Mouse (Mus musculus) forebrain, postnatal 0 days (tissue): ENCODE measurements around the gene Lce1d. TPM values are rescaled to one million over a fixed set of nuclear protein-coding genes. Genes with fewer than 3 reads are reported as not detected.

Experiments used
- ATAC-seq: fragments of 200-750 bp; cut with Nextera tagmentation; 2 replicates; pipeline ENCODE4 v1.8.0; 2017; ENCODE audit warnings: mild to moderate bottlenecking, moderate library complexity
- DNase-seq: peaks from one replicate; pipeline ENCODE4 v3.0.0-alpha.2; 2015
- H3K27ac ChIP-seq: fragments of 300-500 bp; sonication (generic); 2 replicates; pipeline ENCODE4 v1.5.1; 2014; ENCODE audit warnings: low read depth, mild to moderate bottlenecking, antibody characterized with exemption, low read length, moderate library complexity, mixed read lengths
- H3K27me3 ChIP-seq: fragments of 300-500 bp; sonication (generic); 2 replicates; pipeline ENCODE4 v1.6.1; 2014; ENCODE audit warnings: mild to moderate bottlenecking, low read length, mixed read lengths; ENCODE audit not compliant: insufficient read depth
- H3K36me3 ChIP-seq: fragments of 300-500 bp; sonication (generic); 2 replicates; pipeline ENCODE4 v1.6.1; 2014; ENCODE audit warnings: mild to moderate bottlenecking, moderate library complexity; ENCODE audit not compliant: insufficient read depth
- H3K4me1 ChIP-seq: fragments of 300-500 bp; sonication (generic); 2 replicates; pipeline ENCODE4 v1.6.1; 2014; ENCODE audit warnings: antibody characterized with exemption; ENCODE audit not compliant: insufficient read depth
- H3K4me2 ChIP-seq: fragments of 300-500 bp; sonication (generic); 2 replicates; pipeline ENCODE4 v1.6.1; 2014; ENCODE audit warnings: low read depth, mild to moderate bottlenecking, moderate library complexity
- H3K4me3 ChIP-seq: fragments of 300-500 bp; sonication (generic); 2 replicates; pipeline ENCODE4 v1.5.1; 2014; ENCODE audit warnings: low read depth, low read length, mixed read lengths
- H3K9ac ChIP-seq: fragments of 300-500 bp; sonication (generic); 2 replicates; pipeline ENCODE4 v1.6.1; 2014; ENCODE audit warnings: mild to moderate bottlenecking
- H3K9me3 ChIP-seq: fragments of 300-500 bp; sonication (generic); 2 replicates; pipeline ENCODE4 v1.6.1; 2016; ENCODE audit warnings: low read length
- CTCF ChIP-seq: sonication (generic); IDR thresholded peaks from 2 replicates; pipeline ENCODE4 v1.5.1; 2016; ENCODE audit warnings: antibody characterized with exemption, control low read depth, low read depth
- WGBS: fragments of 180-500 bp; shearing (Covaris S2); extraction: QIAGEN DNeasy Blood & Tissue Kit; methylation state at CpG from one replicate; pipeline ENCODE4 v1.1.7; 2014; 5-methylcytosine and 5-hydroxymethylcytosine counted together
- polyA plus RNA-seq: library from polyadenylated mRNA; unstranded; fragments of >200 nt; fragmentation: Nextera tagmentation; extraction: Ambion mirVana; gene quantifications from 2 replicates; pipeline ENCODE4 v1.2.1, GENCODE M21; 2015
- total RNA-seq: library from RNA; depleted of rRNA; stranded (reverse); fragments of >200 nt; gene quantifications from 2 replicates; pipeline ENCODE4 v1.2.3, GENCODE M21; 2014; rRNA removed

Lce1d gene
- total and polyA plus RNA-seq, 2 experiments from 2014 or later: not detected

- DNase-seq (no peak), ATAC-seq (no peak)
- no peaks in the 10 kb centered on the region for H3K27me3 ChIP-seq
- no peaks in the 10 kb centered on the region for H3K36me3 ChIP-seq
- no peak within 1 kb of the TSS for H3K9ac ChIP-seq
- no peak for TF ChIP-seq CTCF
- H3K4me3 ChIP-seq: no peak within 1 kb of the TSS
- no peaks in the 10 kb centered on the region for H3K9me3 ChIP-seq
- H3K4me2 ChIP-seq: no peak within 1 kb of the TSS
- 92% methylated on average over 4 of the region's 4 CpGs for WGBS
- no peaks in the 10 kb centered on the region for H3K4me1 ChIP-seq
- no peak within 1 kb of the TSS for H3K27ac ChIP-seq
Measured at GRCm38 (mm10) chr3:92678947-92679346, 8.1 kb downstream of the Lce1d start, which contains the start of gene Lce1c. Lce1c (plus strand) TSS chr3:92679247.

DNA sequence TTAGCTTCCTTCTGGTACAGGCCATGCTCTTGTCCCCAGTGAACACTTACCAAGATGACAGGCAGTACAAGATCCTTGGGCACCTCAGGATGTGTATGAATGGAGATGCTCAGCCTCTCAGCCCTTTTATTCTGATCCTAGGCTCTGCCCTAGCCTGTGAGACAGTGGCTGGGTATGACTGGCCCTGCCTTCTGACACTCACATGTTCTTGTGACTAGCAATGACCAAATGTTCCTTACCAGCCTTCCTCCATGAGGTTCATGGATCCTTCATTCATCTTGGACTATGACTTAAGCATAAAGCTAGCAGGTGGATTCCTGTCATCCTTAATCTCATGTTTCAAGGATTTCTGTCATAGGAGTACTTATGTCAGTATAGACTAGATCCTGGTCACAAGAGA lies 16.8 kb downstream of the Lce1d start, which contains the start of gene Lce1a2:
Lce1a2 (minus strand) TSS at position 101 of the 400 bp plus-strand sequence.
- H3K27ac ChIP-seq: no peak within 1 kb of the TSS
- no peak for TF ChIP-seq CTCF
- H3K27me3 ChIP-seq: no peaks in the 10 kb centered on the region
- DNase-seq (no peak), ATAC-seq (no peak)
- no peak within 1 kb of the TSS for H3K4me2 ChIP-seq
- H3K4me1 ChIP-seq: no peaks in the 10 kb centered on the region
- H3K36me3 ChIP-seq: no peaks in the 10 kb centered on the region
- H3K9me3 ChIP-seq: no peaks in the 10 kb centered on the region
- no peak within 1 kb of the TSS for H3K4me3 ChIP-seq
- no peak within 1 kb of the TSS for H3K9ac ChIP-seq

DNA sequence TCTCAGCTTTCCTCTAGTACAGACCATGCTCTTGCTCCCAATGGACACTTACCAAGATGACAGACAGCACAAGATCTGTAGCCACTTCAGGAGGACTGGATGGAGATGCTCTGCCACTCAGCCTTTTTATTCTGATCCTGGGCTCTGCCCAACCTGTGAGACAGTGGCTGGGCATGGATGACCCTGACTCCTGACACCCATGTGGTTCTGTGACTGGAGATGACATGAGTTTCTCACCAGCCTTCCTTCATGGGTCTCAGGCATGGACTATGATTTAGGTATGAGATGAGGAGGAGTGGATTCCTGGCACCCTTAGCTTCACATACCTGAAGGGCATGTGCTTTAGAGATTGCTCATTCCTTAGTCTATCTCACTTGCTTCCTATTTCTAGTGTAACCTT lies 30.2 kb downstream of the Lce1d start, which contains the start of gene Lce1b:
Lce1b (minus strand) TSS at position 101 of the 400 bp plus-strand sequence.
- no peaks in the 10 kb centered on the region for H3K36me3 ChIP-seq
- H3K27ac ChIP-seq: no peak within 1 kb of the TSS
- DNase-seq (no peak), ATAC-seq (no peak)
- H3K9ac ChIP-seq: no peak within 1 kb of the TSS
- no peaks in the 10 kb centered on the region for H3K27me3 ChIP-seq
- H3K4me3 ChIP-seq: no peak within 1 kb of the TSS
- TF ChIP-seq CTCF: no peak
- H3K4me2 ChIP-seq: no peak within 1 kb of the TSS
- H3K9me3 ChIP-seq: no peaks in the 10 kb centered on the region
- no peaks in the 10 kb centered on the region for H3K4me1 ChIP-seq

- TF ChIP-seq CTCF: no peak
- WGBS: 87% methylated on average over 1 of the region's 1 CpGs
- Histone ChIP-seq H3K27me3 (no peaks in the 10 kb centered on the region), H3K27ac (no peak within 1 kb of the TSS), H3K4me1 (no peaks in the 10 kb centered on the region), H3K36me3 (no peaks in the 10 kb centered on the region), H3K9me3 (no peaks in the 10 kb centered on the region), H3K4me2 (no peak within 1 kb of the TSS), H3K9ac (no peak within 1 kb of the TSS), H3K4me3 (no peak within 1 kb of the TSS)
- no peak for ATAC-seq
- DNase-seq: no peak
Measured at GRCm38 (mm10) chr3:92648207-92648606, 38.8 kb downstream of the Lce1d start, which contains the start of gene Lce1a1. Lce1a1 (minus strand) TSS chr3:92648307.

GRCm38 (mm10) chr3:92639854-92640253 lies 47.2 kb downstream of the Lce1d start:
- no peak for DNase-seq
- TF ChIP-seq CTCF: no peak

DNA sequence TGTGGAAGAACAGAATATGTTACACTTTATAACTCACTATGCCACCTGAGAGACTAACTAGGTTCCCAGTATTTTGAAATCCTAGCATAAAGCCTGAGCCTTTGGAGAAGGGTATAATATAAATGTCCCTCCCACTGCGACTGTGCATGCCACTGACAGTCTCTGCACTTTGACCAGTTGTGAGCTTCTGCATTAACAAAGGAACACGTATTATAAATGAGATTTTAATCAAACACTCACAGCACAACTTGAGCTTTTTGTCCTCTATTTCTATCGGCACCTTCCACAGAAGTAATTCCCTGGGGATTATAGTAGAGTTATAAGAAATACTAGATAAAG lies 48.4 kb downstream of the Lce1d start:
- no peaks in the 10 kb centered on the region for H3K27me3 ChIP-seq
- H3K4me1 ChIP-seq: no peaks in the 10 kb centered on the region
- H3K27ac ChIP-seq: no peak overlapping the region
- H3K36me3 ChIP-seq: no peaks in the 10 kb centered on the region
- DNase-seq (no peak), ATAC-seq (no peak)
- H3K4me3 ChIP-seq: no peak overlapping the region
- no peak for TF ChIP-seq CTCF
- WGBS: 42% methylated on average over 3 of the region's 3 CpGs
- no peaks in the 10 kb centered on the region for H3K9me3 ChIP-seq
- H3K9ac ChIP-seq: no peak overlapping the region
- no peak overlapping the region for H3K4me2 ChIP-seq

More at GRCm38 (mm10) chr3:92639854-92640253, 47.2 kb downstream of the Lce1d start:
- no peak overlapping the region for H3K4me2 ChIP-seq
- H3K4me1 ChIP-seq: no peaks in the 10 kb centered on the region
- no peak for ATAC-seq
- no peaks in the 10 kb centered on the region for H3K9me3 ChIP-seq
- H3K27ac ChIP-seq: no peak overlapping the region
- H3K27me3 ChIP-seq: no peaks in the 10 kb centered on the region
- no peak overlapping the region for H3K9ac ChIP-seq
- WGBS: 93% methylated on average over 15 of the region's 15 CpGs
- H3K4me3 ChIP-seq: no peak overlapping the region
- H3K36me3 ChIP-seq: no peaks in the 10 kb centered on the region

DNA sequence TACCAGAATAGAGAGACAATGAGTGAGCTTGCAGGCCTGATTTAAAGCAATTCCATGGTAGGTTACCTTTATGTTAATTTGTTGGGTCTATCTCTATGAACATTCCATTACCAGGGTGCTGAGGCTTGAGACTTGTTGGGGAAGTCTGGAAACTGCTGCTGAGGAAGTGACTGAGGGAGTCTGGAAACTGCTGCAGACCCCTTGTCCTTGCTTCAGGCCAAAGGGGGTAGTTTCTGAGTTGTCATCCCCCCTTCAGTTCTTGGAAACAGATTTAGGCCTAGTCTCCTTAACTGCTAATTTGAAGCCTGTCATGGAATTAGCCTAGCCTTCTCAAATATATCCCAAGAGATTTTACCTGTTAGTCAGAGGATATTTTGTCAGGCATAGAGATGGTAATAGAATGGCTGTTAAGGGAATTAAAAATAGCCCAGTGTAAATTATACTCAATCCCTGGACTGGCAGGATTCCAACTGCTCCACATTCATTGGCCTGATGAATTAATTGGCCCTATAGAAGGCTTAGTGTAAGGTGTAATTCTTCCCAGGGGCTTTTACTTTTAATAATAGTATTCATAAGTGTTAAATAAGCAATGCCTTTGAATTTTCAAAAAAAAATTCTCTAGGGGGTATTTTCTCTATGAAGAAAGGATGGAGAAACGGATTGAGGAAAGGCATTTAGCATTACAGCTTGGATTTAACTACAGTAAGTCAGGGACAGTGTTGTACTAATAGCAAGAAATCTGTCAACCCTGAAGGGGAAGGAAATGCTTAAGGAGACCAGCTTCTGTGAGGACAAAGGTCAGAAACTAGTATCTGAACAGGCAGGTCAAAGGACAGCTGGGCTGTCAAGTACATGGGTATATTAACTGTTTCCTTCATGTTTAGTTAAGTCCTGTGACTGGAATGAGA lies 49.0 kb downstream of the Lce1d start:
- no peak overlapping the region for H3K27ac ChIP-seq
- WGBS: 4% methylated on average over 1 of the region's 1 CpGs
- no peak overlapping the region for H3K4me2 ChIP-seq
- no peaks in the 10 kb centered on the region for H3K4me1 ChIP-seq
- no peaks in the 10 kb centered on the region for H3K27me3 ChIP-seq
- DNase-seq (no peak), ATAC-seq (no peak)
- H3K36me3 ChIP-seq: no peaks in the 10 kb centered on the region
- no peak for TF ChIP-seq CTCF
- H3K4me3 ChIP-seq: no peak overlapping the region
- no peaks in the 10 kb centered on the region for H3K9me3 ChIP-seq
- H3K9ac ChIP-seq: no peak overlapping the region

Other genes with a start within 250 kb of the Lce1d start
- not detected in 2 replicates for gene Sprr1b, start 248.4 kb downstream of the Lce1d start, total RNA-seq
- gene Sprr1b, start 248.4 kb downstream of the Lce1d start, polyA plus RNA-seq: not detected in 2 replicates
- gene Sprr3, start 228.5 kb downstream of the Lce1d start, total RNA-seq: not detected in 2 replicates
- gene Sprr3, start 228.5 kb downstream of the Lce1d start, polyA plus RNA-seq: not detected in 2 replicates
- not detected in 2 replicates for gene Sprr1a, start 201.3 kb downstream of the Lce1d start, total RNA-seq
- not detected in 2 replicates for gene Sprr1a, start 201.3 kb downstream of the Lce1d start, polyA plus RNA-seq
- not detected in 2 replicates for gene Sprr4, start 186.7 kb downstream of the Lce1d start, total RNA-seq
- gene Sprr4, start 186.7 kb downstream of the Lce1d start, polyA plus RNA-seq: not detected in 2 replicates
- gene 2310046K23Rik, start 152.7 kb downstream of the Lce1d start, total RNA-seq: not detected in 2 replicates
- gene 2310046K23Rik, start 152.7 kb downstream of the Lce1d start, polyA plus RNA-seq: not detected in 2 replicates
- gene Ivl, start 113.5 kb downstream of the Lce1d start, total RNA-seq: not detected in 2 replicates
- not detected in 2 replicates for gene Ivl, start 113.5 kb downstream of the Lce1d start, polyA plus RNA-seq
- gene Smcp, start 98.2 kb downstream of the Lce1d start, total RNA-seq: not detected in 2 replicates
- gene Smcp, start 98.2 kb downstream of the Lce1d start, polyA plus RNA-seq: not detected in 2 replicates
- gene 2210017I01Rik, start 79.7 kb downstream of the Lce1d start, total RNA-seq: not detected in 2 replicates
- not detected in 2 replicates for gene 2210017I01Rik, start 79.7 kb downstream of the Lce1d start, polyA plus RNA-seq
- gene Lce6a, start 65.5 kb downstream of the Lce1d start, total RNA-seq: not detected in 2 replicates
- gene Lce6a, start 65.5 kb downstream of the Lce1d start, polyA plus RNA-seq: not detected in 2 replicates
- not detected in 2 replicates for gene Lce1a1, start 38.9 kb downstream of the Lce1d start, total RNA-seq
- gene Lce1a1, start 38.9 kb downstream of the Lce1d start, polyA plus RNA-seq: not detected in 2 replicates
- gene Lce1b, start 30.3 kb downstream of the Lce1d start, total RNA-seq: not detected in 2 replicates
- gene Lce1b, start 30.3 kb downstream of the Lce1d start, polyA plus RNA-seq: not detected in 2 replicates
- not detected in 2 replicates for gene Lce1a2, start 16.9 kb downstream of the Lce1d start, total RNA-seq
- gene Lce1a2, start 16.9 kb downstream of the Lce1d start, polyA plus RNA-seq: not detected in 2 replicates
- gene Lce1c, start 8.0 kb downstream of the Lce1d start, total RNA-seq: not detected in 2 replicates
- gene Lce1c, start 8.0 kb downstream of the Lce1d start, polyA plus RNA-seq: not detected in 2 replicates
- not detected in 2 replicates for gene Lce1e, start 21.9 kb upstream of the Lce1d start, total RNA-seq
- not detected in 2 replicates for gene Lce1e, start 21.9 kb upstream of the Lce1d start, polyA plus RNA-seq
- not detected in 2 replicates for gene Lce1f, start 33.1 kb upstream of the Lce1d start, total RNA-seq
- not detected in 2 replicates for gene Lce1f, start 33.1 kb upstream of the Lce1d start, polyA plus RNA-seq
- not detected in 2 replicates for gene Gm38119, start 51.9 kb upstream of the Lce1d start, total RNA-seq
- not detected in 2 replicates for gene Gm38119, start 51.9 kb upstream of the Lce1d start, polyA plus RNA-seq
- gene Lce1g, start 65.1 kb upstream of the Lce1d start, total RNA-seq: not detected in 2 replicates
- gene Lce1g, start 65.1 kb upstream of the Lce1d start, polyA plus RNA-seq: not detected in 2 replicates
- not detected in 2 replicates for gene Lce1h, start 77.9 kb upstream of the Lce1d start, total RNA-seq
- not detected in 2 replicates for gene Lce1h, start 77.9 kb upstream of the Lce1d start, polyA plus RNA-seq
- gene Lce1i, start 91.7 kb upstream of the Lce1d start, total RNA-seq: not detected in 2 replicates
- gene Lce1i, start 91.7 kb upstream of the Lce1d start, polyA plus RNA-seq: not detected in 2 replicates
- not detected in 2 replicates for gene Lce1j, start 103.3 kb upstream of the Lce1d start, total RNA-seq
- not detected in 2 replicates for gene Lce1j, start 103.3 kb upstream of the Lce1d start, polyA plus RNA-seq
- gene Lce1k, start 120.7 kb upstream of the Lce1d start, total RNA-seq: not detected in 2 replicates
- gene Lce1k, start 120.7 kb upstream of the Lce1d start, polyA plus RNA-seq: not detected in 2 replicates
- not detected in 2 replicates for gene Kprp, start 140.0 kb upstream of the Lce1d start, total RNA-seq
- gene Kprp, start 140.0 kb upstream of the Lce1d start, polyA plus RNA-seq: not detected in 2 replicates
- not detected in 2 replicates for gene Lce1l, start 164.1 kb upstream of the Lce1d start, total RNA-seq
- not detected in 2 replicates for gene Lce1l, start 164.1 kb upstream of the Lce1d start, polyA plus RNA-seq
- gene 2310050C09Rik, start 183.0 kb upstream of the Lce1d start, total RNA-seq: not detected in 2 replicates
- not detected in 2 replicates for gene 2310050C09Rik, start 183.0 kb upstream of the Lce1d start, polyA plus RNA-seq
- not detected in 2 replicates for gene Lce3a, start 239.0 kb upstream of the Lce1d start, total RNA-seq
- gene Lce3a, start 239.0 kb upstream of the Lce1d start, polyA plus RNA-seq: not detected in 2 replicates
- not detected in 2 replicates for gene Lce3b, start 245.8 kb upstream of the Lce1d start, total RNA-seq
- not detected in 2 replicates for gene Lce3b, start 245.8 kb upstream of the Lce1d start, polyA plus RNA-seq